8 mouse cellular contexts compared by ENCODE assay signal in the genomic region with DNA sequence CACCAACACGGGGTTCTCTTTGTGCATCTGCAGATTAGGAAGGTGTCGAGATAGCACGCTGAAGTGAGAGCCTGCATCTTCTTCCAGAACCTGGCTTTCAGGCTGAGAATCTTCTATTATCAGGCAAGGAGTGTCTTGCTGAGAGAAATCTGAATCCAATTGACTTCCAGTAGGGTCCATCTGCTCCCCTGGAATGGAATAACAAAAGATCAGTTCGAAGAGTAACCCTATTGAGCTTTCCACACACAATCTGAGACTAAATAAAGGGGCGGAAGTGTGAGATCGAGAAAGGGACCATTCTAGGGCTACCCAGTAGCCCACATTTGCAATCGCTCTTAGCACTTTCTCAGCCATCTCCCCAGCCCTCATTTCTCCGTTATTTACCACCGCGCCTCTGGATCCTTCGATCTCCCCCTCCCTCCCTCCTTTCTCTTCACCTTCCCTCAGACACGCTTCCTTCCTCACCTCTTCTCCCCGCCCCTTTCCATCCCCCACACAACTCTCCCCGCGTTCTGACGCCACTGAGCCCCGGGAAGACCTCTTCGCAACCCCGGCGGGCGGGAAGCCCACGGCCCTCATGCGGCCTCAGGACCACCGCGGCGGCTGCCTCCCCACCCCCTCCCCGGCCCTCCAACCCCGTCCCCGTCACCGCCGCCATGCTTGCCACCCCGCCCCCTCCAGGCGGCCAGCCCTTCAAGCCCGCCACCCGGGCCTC. TPM values are rescaled to one million over a fixed set of nuclear protein-coding genes. Genes with fewer than 3 reads are reported as not detected.
DNase-seq lines count a peak whose midpoint lies in the region; ATAC-seq and TF ChIP-seq lines count a peak whose summit lies in the region.

No protein-coding gene starts in this region.

- TF ChIP-seq POLR2A in cortical plate, adult 2 months (IDR thresholded peaks at IDR 0.05; ENCODE audit: extremely low read depth, insufficient read depth, low read length), result no peak

- no peaks in the 10 kb centered on the region for H3K27me3 ChIP-seq in lung, embryonic 15.5 days
- H3K27me3 ChIP-seq in hindbrain, embryonic 13.5 days, result no peaks in the 10 kb centered on the region
- H3K27me3 ChIP-seq in midbrain, embryonic 12.5 days, result no peaks in the 10 kb centered on the region

- H3K4me2 ChIP-seq in lung, embryonic 15.5 days, result peak overlapping the region; percentile 58
- H3K4me2 ChIP-seq in hindbrain, embryonic 13.5 days, result peak overlapping the region; percentile 83
- peak overlapping the region; percentile 78 for H3K4me2 ChIP-seq in midbrain, embryonic 12.5 days (replicated peaks)

- H3K4me1 ChIP-seq in lung, embryonic 15.5 days, result peaks cover 13% of the 10 kb centered on the region; the same call in 1 of the 2 replicates
- H3K4me1 ChIP-seq in cortical plate, adult 2 months (ENCODE audit: control insufficient read depth, insufficient read depth, low read length), result peaks cover 5% of the 10 kb centered on the region
- peaks cover 46% of the 10 kb centered on the region for H3K4me1 ChIP-seq in hindbrain, embryonic 13.5 days (replicated peaks)
- H3K4me1 ChIP-seq in midbrain, embryonic 12.5 days, result peaks cover 33% of the 10 kb centered on the region

- DNase-seq in lung, adult 18-20 months, result no peak
- no peak for DNase-seq in B cell, adult 2 months
- DNase-seq in cerebellum, adult 9-10 months, result no peak
- no peak for DNase-seq in retina, embryonic 14.5 days (ENCODE audit: low spot score)

- WGBS in lung, embryonic 15.5 days, result 1% methylated on average over 35 of the region's 35 CpGs
- under 1% methylated on average over 33 of the region's 35 CpGs for WGBS in hindbrain, embryonic 13.5 days
- 2% methylated on average over 33 of the region's 35 CpGs for WGBS in midbrain, embryonic 12.5 days

- peak overlapping the region; percentile 78 for H3K9ac ChIP-seq in lung, embryonic 15.5 days
- H3K9ac ChIP-seq in hindbrain, embryonic 13.5 days, result peak overlapping the region; percentile 89
- peak overlapping the region; percentile 94 for H3K9ac ChIP-seq in midbrain, embryonic 12.5 days (replicated peaks)

- peak overlapping the region; percentile 75; the same call in 1 of the 2 replicates for H3K27ac ChIP-seq in lung, embryonic 15.5 days
- H3K27ac ChIP-seq in cortical plate, adult 2 months (ENCODE audit: insufficient read depth, low read length), result no peak overlapping the region
- peak overlapping the region; percentile 98 for H3K27ac ChIP-seq in hindbrain, embryonic 13.5 days
- peak overlapping the region; percentile 96 for H3K27ac ChIP-seq in midbrain, embryonic 12.5 days (replicated peaks)

- peak overlapping the region; percentile 80 for H3K4me3 ChIP-seq in lung, embryonic 15.5 days
- H3K4me3 ChIP-seq in cortical plate, adult 2 months (ENCODE audit: insufficient read depth, low read length), result peak overlapping the region; percentile 52
- H3K4me3 ChIP-seq in hindbrain, embryonic 13.5 days, result peak overlapping the region; percentile 72
- H3K4me3 ChIP-seq in midbrain, embryonic 12.5 days, result peak overlapping the region; percentile 91

- H3K9me3 ChIP-seq in lung, embryonic 15.5 days, result no peaks in the 10 kb centered on the region
- no peaks in the 10 kb centered on the region for H3K9me3 ChIP-seq in hindbrain, embryonic 13.5 days
- no peaks in the 10 kb centered on the region for H3K9me3 ChIP-seq in midbrain, embryonic 12.5 days

- H3K36me3 ChIP-seq in lung, embryonic 15.5 days, result peaks cover 30% of the 10 kb centered on the region
- H3K36me3 ChIP-seq in hindbrain, embryonic 13.5 days, result peaks cover 28% of the 10 kb centered on the region
- peaks cover 35% of the 10 kb centered on the region for H3K36me3 ChIP-seq in midbrain, embryonic 12.5 days

- no peak for TF ChIP-seq CTCF in cortical plate, adult 2 months (IDR thresholded peaks at IDR 0.05; ENCODE audit: extremely low read depth, insufficient read depth, low read length)

- ATAC-seq in lung, embryonic 15.5 days (ENCODE audit: borderline replicate concordance, extremely low read depth, low FRiP score, low TSS enrichment), result peak; percentile 81
- ATAC-seq in hindbrain, embryonic 13.5 days (ENCODE audit: low FRiP score), result peak; percentile 92
- peak; percentile 85 for ATAC-seq in midbrain, embryonic 12.5 days (ENCODE audit: low FRiP score, low read depth)

RNA-seq across cellular contexts. Expression of a gene that starts 0.5 kb away (rescaled TPM):
- polyA plus RNA-seq in lung, embryonic 15.5 days (2015; fragmentation: Nextera tagmentation; extraction: Ambion mirVana), result 61.6 and 66.8 TPM in 2 replicates
- 63.6 and 64.0 TPM in 2 replicates for polyA plus RNA-seq in cortical plate, adult 2 months (2012; rRNA removed)
- polyA plus RNA-seq in hindbrain, embryonic 13.5 days (2015; fragmentation: Nextera tagmentation; extraction: Ambion mirVana), result 179 and 194 TPM in 2 replicates
- polyA plus RNA-seq in midbrain, embryonic 12.5 days (2016; fragmentation: Nextera tagmentation; extraction: Ambion mirVana), result 230 and 245 TPM in 2 replicates

RNA-seq across cellular contexts. Expression of a gene that starts 18.7 kb away (rescaled TPM):
- polyA plus RNA-seq in lung, embryonic 15.5 days (2015; fragmentation: Nextera tagmentation; extraction: Ambion mirVana), result 3.5 TPM in 2 replicates
- polyA plus RNA-seq in cortical plate, adult 2 months (2012; rRNA removed), result 246 and 252 TPM in 2 replicates
- polyA plus RNA-seq in hindbrain, embryonic 13.5 days (2015; fragmentation: Nextera tagmentation; extraction: Ambion mirVana), result 16.1 and 20.0 TPM in 2 replicates
- polyA plus RNA-seq in midbrain, embryonic 12.5 days (2016; fragmentation: Nextera tagmentation; extraction: Ambion mirVana), result 14.7 and 16.8 TPM in 2 replicates

Comparison
In these comparisons a context has a peak if more than half of its experiments do, and no peak if none do; other contexts are left out.
1. RNA of a gene that starts 18.7 kb away (polyA plus RNA-seq): 246 to 252 TPM in cortical plate, adult 2 months; 14.7 to 16.8 TPM in midbrain, embryonic 12.5 days, 16.1 to 20.0 TPM in hindbrain, embryonic 13.5 days and 3.5 TPM in lung, embryonic 15.5 days; every median in the first group is over 10 times any median in the second.
2. Peak in every context shown above with its lines, with median percentiles within 50 percentile points of each other: ATAC-seq, H3K4me2 ChIP-seq, H3K4me3 ChIP-seq and H3K9ac ChIP-seq.